Mouse (Mus musculus): ENCODE data around the gene Acap2.

DNA sequence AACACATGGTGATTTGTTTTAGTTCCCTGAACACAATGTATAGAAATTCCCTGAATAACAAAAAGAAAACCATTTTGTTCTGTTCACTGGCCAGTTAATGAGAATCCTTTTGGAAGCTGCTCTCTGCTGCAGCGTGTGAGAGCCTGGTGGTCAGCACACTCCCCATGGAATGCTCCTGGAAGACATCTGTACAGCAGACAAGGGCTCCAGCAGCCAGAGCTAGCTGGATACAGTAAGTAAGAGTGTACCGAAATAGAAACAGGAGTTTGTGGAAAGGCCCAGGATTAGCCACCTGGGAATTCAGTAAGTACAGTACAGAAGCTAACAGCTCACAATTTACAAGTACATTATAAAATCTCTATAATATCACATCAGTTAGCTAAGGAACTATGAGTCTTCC, 99.7 kb downstream of the Acap2 start:
- TF ChIP-seq CTCF (IDR thresholded peaks at IDR 0.05; ENCODE audit: low read depth) (no peak), EP300 (optimal IDR thresholded peaks at IDR 0.05) (no peak)
